Mouse (Mus musculus) embryonic fibroblast, embryonic 13.5 days (primary cell): Measurements from ENCODE around the gene Slc11a2.

Source experiments
- CTCF ChIP-seq: IDR thresholded peaks from 2 replicates; pipeline ENCODE4 v1.5.1; 2011; ENCODE audit warnings: mild to moderate bottlenecking, control low read depth, low read length, moderate library complexity, borderline replicate concordance; ENCODE audit not compliant: insufficient read depth
- POLR2A ChIP-seq: IDR thresholded peaks from 2 replicates; pipeline ENCODE4 v1.6.1; 2011; ENCODE audit warnings: low read depth, mild to moderate bottlenecking, control low read depth, low read length, moderate library complexity

GRCm38 (mm10) chr15:100415684-100416083, 9.2 kb downstream of the Slc11a2 start:
- TF ChIP-seq CTCF (no peak), POLR2A (no peak)
